Mouse (Mus musculus): Measurements from ENCODE around the gene Kif3b.
"Not testable (repeated sequence)": the region's sequence is repeated elsewhere in the genome, so short reads cannot be mapped to it uniquely, and the experiment has no call there.

The Kif3b gene

GRCm38 (mm10) chr2:153290938-153291928 is at the start of gene Kif3b:
Gene Kif3b, plus strand, starts transcription at chr2:153291413.
- DNase-seq (ENCODE audit: low read depth, low spot score) = peak; percentile 93

GRCm38 (mm10) chr2:153242156-153242555 is 49.1 kb upstream of the Kif3b start:
- DNase-seq (ENCODE audit: low read depth, low spot score) = no peak

- DNase-seq (ENCODE audit: low read depth, low spot score) = no peak
These were observed 41.5 kb upstream of the Kif3b start for GRCm38 (mm10) chr2:153249751-153250150.

GRCm38 (mm10) chr2:153256604-153257003 is 34.6 kb upstream of the Kif3b start:
- no peak for DNase-seq (ENCODE audit: low read depth, low spot score)

- no peak for DNase-seq (ENCODE audit: low read depth, low spot score)
These were observed 32.0 kb upstream of the Kif3b start for GRCm38 (mm10) chr2:153259030-153259863.

- no peak for DNase-seq (ENCODE audit: low read depth, low spot score)
These were observed 31.1 kb upstream of the Kif3b start for GRCm38 (mm10) chr2:153259864-153260674.

- no peak for DNase-seq (ENCODE audit: low read depth, low spot score)
These were observed 28.2 kb upstream of the Kif3b start for GRCm38 (mm10) chr2:153263053-153263452.

- DNase-seq (ENCODE audit: low read depth, low spot score) = no peak
These were observed 23.9 kb upstream of the Kif3b start for GRCm38 (mm10) chr2:153267331-153267730.

- not testable (repeated sequence) for DNase-seq (ENCODE audit: low read depth, low spot score)
These were observed 20.8 kb upstream of the Kif3b start for GRCm38 (mm10) chr2:153270231-153270915.

GRCm38 (mm10) chr2:153274200-153274918 is 16.9 kb upstream of the Kif3b start:
- DNase-seq (ENCODE audit: low read depth, low spot score) = not testable (repeated sequence)

- DNase-seq (ENCODE audit: low read depth, low spot score) = no peak
These were observed 16.3 kb upstream of the Kif3b start for GRCm38 (mm10) chr2:153274919-153275247.

- DNase-seq (ENCODE audit: low read depth, low spot score) = peak; percentile 64
These were observed 15.6 kb upstream of the Kif3b start for GRCm38 (mm10) chr2:153275577-153275976.

- no peak for DNase-seq (ENCODE audit: low read depth, low spot score)
These were observed 14.8 kb upstream of the Kif3b start for GRCm38 (mm10) chr2:153276440-153276839.

- DNase-seq (ENCODE audit: low read depth, low spot score) = peak; percentile 70
These were observed 14.4 kb upstream of the Kif3b start for GRCm38 (mm10) chr2:153276846-153277245.

GRCm38 (mm10) chr2:153278357-153278756 is 12.9 kb upstream of the Kif3b start:
- no peak for DNase-seq (ENCODE audit: low read depth, low spot score)

GRCm38 (mm10) chr2:153283919-153284318 is 7.3 kb upstream of the Kif3b start:
- no peak for DNase-seq (ENCODE audit: low read depth, low spot score)

- no peak for DNase-seq (ENCODE audit: low read depth, low spot score)
These were observed 4.7 kb upstream of the Kif3b start for GRCm38 (mm10) chr2:153286524-153286923.

- DNase-seq (ENCODE audit: low read depth, low spot score) = no peak
These were observed 3.4 kb upstream of the Kif3b start for GRCm38 (mm10) chr2:153287835-153288234.

- DNase-seq (ENCODE audit: low read depth, low spot score) = peak; percentile 76
These were observed 1.2 kb downstream of the Kif3b start for GRCm38 (mm10) chr2:153292305-153292861.

GRCm38 (mm10) chr2:153295196-153295595 is 4.0 kb downstream of the Kif3b start:
- no peak for DNase-seq (ENCODE audit: low read depth, low spot score)
